Mouse (Mus musculus): ENCODE data around the gene Sh3bgrl3. TPM values are rescaled to one million over a fixed set of nuclear protein-coding genes. Genes with fewer than 3 reads are reported as not detected.
A peak's percentile ranks its signal among the peaks of the same experiment; 100 is the strongest.

The Sh3bgrl3 gene
- total RNA-seq, 1 experiment from 2014 or later: 328 TPM

- ATAC-seq (replicated peaks; ENCODE audit: insufficient number of reproducible peaks, low FRiP score, low TSS enrichment, poor library complexity, severe bottlenecking): no peak
Observed at GRCm38 (mm10) chr4:134092382-134093288, 36.0 kb downstream of the Sh3bgrl3 start.

- ATAC-seq (replicated peaks; ENCODE audit: insufficient number of reproducible peaks, low FRiP score, low TSS enrichment, poor library complexity, severe bottlenecking): no peak
Observed at GRCm38 (mm10) chr4:134091225-134091529, 37.4 kb downstream of the Sh3bgrl3 start.

- no peak for ATAC-seq (replicated peaks; ENCODE audit: insufficient number of reproducible peaks, low FRiP score, low TSS enrichment, poor library complexity, severe bottlenecking)
Observed at GRCm38 (mm10) chr4:134090521-134091224, 37.9 kb downstream of the Sh3bgrl3 start.

- no peak for ATAC-seq (replicated peaks; ENCODE audit: insufficient number of reproducible peaks, low FRiP score, low TSS enrichment, poor library complexity, severe bottlenecking)
Observed at GRCm38 (mm10) chr4:134089029-134089428, 39.6 kb downstream of the Sh3bgrl3 start.

- ATAC-seq (replicated peaks; ENCODE audit: insufficient number of reproducible peaks, low FRiP score, low TSS enrichment, poor library complexity, severe bottlenecking): peak; percentile 87
Observed at GRCm38 (mm10) chr4:134087412-134087811, 41.2 kb downstream of the Sh3bgrl3 start.

- no peak for ATAC-seq (replicated peaks; ENCODE audit: insufficient number of reproducible peaks, low FRiP score, low TSS enrichment, poor library complexity, severe bottlenecking)
Observed at GRCm38 (mm10) chr4:134084999-134085398, 43.6 kb downstream of the Sh3bgrl3 start.

- no peak for ATAC-seq (replicated peaks; ENCODE audit: insufficient number of reproducible peaks, low FRiP score, low TSS enrichment, poor library complexity, severe bottlenecking)
Observed at GRCm38 (mm10) chr4:134082460-134082859, 46.1 kb downstream of the Sh3bgrl3 start.

GRCm38 (mm10) chr4:134081730-134082386 lies 46.7 kb downstream of the Sh3bgrl3 start:
- peak; percentile 84 for ATAC-seq (replicated peaks; ENCODE audit: insufficient number of reproducible peaks, low FRiP score, low TSS enrichment, poor library complexity, severe bottlenecking)

- no peak for ATAC-seq (replicated peaks; ENCODE audit: insufficient number of reproducible peaks, low FRiP score, low TSS enrichment, poor library complexity, severe bottlenecking)
Observed at GRCm38 (mm10) chr4:134080674-134081073, 47.9 kb downstream of the Sh3bgrl3 start.

- no peak for ATAC-seq (replicated peaks; ENCODE audit: insufficient number of reproducible peaks, low FRiP score, low TSS enrichment, poor library complexity, severe bottlenecking)
Observed at GRCm38 (mm10) chr4:134078694-134079093, 49.9 kb downstream of the Sh3bgrl3 start.

Other genes starting within 250 kb of the Sh3bgrl3 start
- 122 to 151 TPM (median 138 TPM) in 3 replicates for gene Rps6ka1, start 241.0 kb downstream of the Sh3bgrl3 start, total RNA-seq (2017)
- 118 to 170 TPM (median 138 TPM) in 3 replicates for gene Hmgn2, start 160.1 kb downstream of the Sh3bgrl3 start, total RNA-seq (2017)
- 11.2 to 17.2 TPM (median 16.3 TPM) in 3 replicates for gene Dhdds, start 127.9 kb downstream of the Sh3bgrl3 start, total RNA-seq (2017)
- 0.19 TPM in 1 of 3 replicates, not detected in the others for gene Lin28a, start 109.9 kb downstream of the Sh3bgrl3 start, total RNA-seq (2017)
- 0.64 TPM in 1 of 3 replicates, not detected in the others for gene Zfp683, start 75.0 kb downstream of the Sh3bgrl3 start, total RNA-seq (2017)
- 0.48 to 3.1 TPM (median 0.64 TPM) in 3 replicates for gene Crybg2, start 68.0 kb downstream of the Sh3bgrl3 start, total RNA-seq (2017)
- gene Cd52, start 33.7 kb downstream of the Sh3bgrl3 start, total RNA-seq (2017): 1,277 to 1,906 TPM (median 1,626 TPM) in 3 replicates
- 8.5 to 13.7 TPM (median 10.6 TPM) in 3 replicates for gene Ubxn11, start 26.2 kb downstream of the Sh3bgrl3 start, total RNA-seq (2017)
- gene Cep85, start 58.3 kb upstream of the Sh3bgrl3 start, total RNA-seq (2017): 21.6 to 36.1 TPM (median 24.2 TPM) in 3 replicates
- gene Gm7534, start 74.2 kb upstream of the Sh3bgrl3 start, total RNA-seq (2017): not detected in 3 replicates
- not detected in 3 replicates for gene Catsper4, start 98.6 kb upstream of the Sh3bgrl3 start, total RNA-seq (2017)
- gene Cnksr1, start 109.6 kb upstream of the Sh3bgrl3 start, total RNA-seq (2017): not detected in 3 replicates
- 1.4 TPM in 1 of 3 replicates, not detected in the others for gene E130218I03Rik, start 114.9 kb upstream of the Sh3bgrl3 start, total RNA-seq (2017)
- 2.8 to 8.7 TPM (median 6.0 TPM) in 3 replicates for gene Zfp593, start 116.8 kb upstream of the Sh3bgrl3 start, total RNA-seq (2017)
- gene Gm30191, start 118.1 kb upstream of the Sh3bgrl3 start, total RNA-seq (2017): not detected in 3 replicates
- not detected in 3 replicates for gene Grrp1, start 125.3 kb upstream of the Sh3bgrl3 start, total RNA-seq (2017)
- 14.7 to 25.2 TPM (median 21.5 TPM) in 3 replicates for gene Pdik1l, start 159.1 kb upstream of the Sh3bgrl3 start, total RNA-seq (2017)
- gene Trim63, start 186.3 kb upstream of the Sh3bgrl3 start, total RNA-seq (2017): not detected in 3 replicates
- gene Slc30a2, start 214.4 kb upstream of the Sh3bgrl3 start, total RNA-seq (2017): not detected in 3 replicates